Mouse (Mus musculus): ENCODE data around the gene Gna11. TPM values are rescaled to one million over a fixed set of nuclear protein-coding genes. Genes with fewer than 3 reads are reported as not detected.

The Gna11 gene
- total RNA-seq, 2 experiments from 2014 or later, result 111 to 118 TPM

GRCm38 (mm10) chr10:81495616-81496263 lies 49.2 kb downstream of the Gna11 start:
- DNase-seq (ENCODE audit: extremely low spot score in 1 of 2, low spot score in 2 of 2), result peak in 1 of 2 experiments; percentile 76
- intact Hi-C loops (cut with DNase I), result no loop called here

- DNase-seq (ENCODE audit: extremely low spot score in 1 of 2, low spot score in 2 of 2), result peak in 1 of 2 experiments; percentile 40
- intact Hi-C loops (cut with DNase I), result no loop called here
Observed at GRCm38 (mm10) chr10:81495151-81495550, 49.8 kb downstream of the Gna11 start.

GRCm38 (mm10) chr10:81494260-81495041 lies 50.5 kb downstream of the Gna11 start:
- intact Hi-C loops (cut with DNase I), result no loop called here

DNA sequence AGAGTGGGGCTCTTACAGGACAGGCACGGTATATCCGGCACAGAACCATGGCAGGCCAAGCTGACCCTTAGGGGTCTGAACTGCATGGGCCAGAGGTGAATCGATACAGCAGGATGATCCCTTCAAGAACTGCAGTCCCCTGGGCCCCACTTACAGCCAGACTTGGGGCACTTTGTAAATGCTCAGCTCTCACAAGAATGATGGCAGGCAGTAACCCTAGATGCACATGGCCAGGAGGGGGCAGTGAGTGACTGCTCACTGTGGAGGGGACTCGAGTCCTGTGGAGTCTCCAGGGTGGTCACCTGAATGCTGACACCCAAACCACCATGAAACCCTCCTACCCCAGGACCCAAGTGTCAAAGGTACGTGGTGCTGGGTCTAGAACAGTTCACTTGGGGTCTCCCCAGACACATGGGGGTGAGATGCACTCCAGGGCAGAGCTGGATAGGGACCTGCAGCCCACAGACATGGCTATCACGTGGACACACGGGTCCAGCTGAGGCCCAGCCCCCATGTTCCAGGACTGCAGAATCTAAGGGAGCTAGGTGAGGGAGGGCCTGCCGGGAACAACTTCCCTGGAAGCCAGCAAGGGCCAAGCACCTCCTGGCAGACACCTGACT lies 51.3 kb downstream of the Gna11 start:
- no peak for DNase-seq (ENCODE audit: extremely low spot score in 1 of 2, low spot score in 2 of 2)
- intact Hi-C loops (cut with DNase I), result no loop called here

More at GRCm38 (mm10) chr10:81494260-81495041, 50.5 kb downstream of the Gna11 start:
- DNase-seq (ENCODE audit: extremely low spot score in 1 of 2, low spot score in 2 of 2), result no peak

- DNase-seq (ENCODE audit: extremely low spot score in 1 of 2, low spot score in 2 of 2), result no peak
- intact Hi-C loops (cut with DNase I), result no loop called here
Observed at GRCm38 (mm10) chr10:81492606-81493240, 52.3 kb downstream of the Gna11 start.

- no peak for DNase-seq (ENCODE audit: extremely low spot score in 1 of 2, low spot score in 2 of 2)
- intact Hi-C loops (cut with DNase I), result no loop called here
Observed at GRCm38 (mm10) chr10:81491018-81491417, 54.0 kb downstream of the Gna11 start.

DNA sequence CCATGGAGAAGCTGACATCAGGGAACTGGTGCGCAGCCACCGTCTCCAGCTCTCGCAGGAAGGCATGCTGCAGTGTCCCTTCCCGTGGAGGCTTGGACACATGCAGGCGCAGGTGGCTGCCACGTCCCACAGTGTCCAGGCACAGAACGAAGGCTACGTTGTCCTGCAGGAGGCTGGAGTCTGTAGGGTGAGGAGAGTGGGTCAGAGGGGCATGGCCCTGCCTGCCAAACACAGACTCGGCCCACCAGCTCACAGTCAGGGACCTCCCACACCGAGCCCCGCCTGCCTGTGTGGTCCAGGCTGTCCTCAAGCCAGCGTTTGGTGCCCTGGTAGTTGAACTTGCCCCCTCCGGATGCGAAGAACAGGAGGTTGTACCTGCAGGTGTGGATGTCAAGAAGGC lies 55.0 kb downstream of the Gna11 start:
- DNase-seq (ENCODE audit: extremely low spot score in 1 of 2, low spot score in 2 of 2), result no peak
- intact Hi-C loops (cut with DNase I), result no loop called here

GRCm38 (mm10) chr10:81488081-81488480 lies 56.9 kb downstream of the Gna11 start:
- intact Hi-C loops (cut with DNase I), result no loop called here
- no peak for DNase-seq (ENCODE audit: extremely low spot score in 1 of 2, low spot score in 2 of 2)

DNA sequence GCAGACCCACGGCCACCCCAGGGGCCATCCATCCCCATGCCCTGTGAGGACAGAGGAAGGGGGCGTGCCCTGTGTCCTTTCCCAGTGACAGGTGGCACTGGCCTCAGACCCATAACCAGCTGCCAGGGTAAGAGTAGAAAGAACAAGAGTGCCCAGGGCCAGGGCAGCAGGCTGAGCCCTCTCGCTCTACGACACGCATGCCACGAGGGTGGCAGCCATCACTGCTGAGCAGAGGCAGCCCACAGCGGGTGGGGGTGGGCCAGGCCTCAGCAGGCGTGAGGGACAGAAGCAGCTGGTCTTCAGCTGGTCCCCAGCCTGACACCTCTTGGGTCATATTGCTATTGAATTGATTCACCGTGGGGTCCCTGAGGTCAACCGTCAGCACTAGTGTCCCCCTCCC lies 58.5 kb downstream of the Gna11 start:
- intact Hi-C loops (cut with DNase I), result no loop called here

DNA sequence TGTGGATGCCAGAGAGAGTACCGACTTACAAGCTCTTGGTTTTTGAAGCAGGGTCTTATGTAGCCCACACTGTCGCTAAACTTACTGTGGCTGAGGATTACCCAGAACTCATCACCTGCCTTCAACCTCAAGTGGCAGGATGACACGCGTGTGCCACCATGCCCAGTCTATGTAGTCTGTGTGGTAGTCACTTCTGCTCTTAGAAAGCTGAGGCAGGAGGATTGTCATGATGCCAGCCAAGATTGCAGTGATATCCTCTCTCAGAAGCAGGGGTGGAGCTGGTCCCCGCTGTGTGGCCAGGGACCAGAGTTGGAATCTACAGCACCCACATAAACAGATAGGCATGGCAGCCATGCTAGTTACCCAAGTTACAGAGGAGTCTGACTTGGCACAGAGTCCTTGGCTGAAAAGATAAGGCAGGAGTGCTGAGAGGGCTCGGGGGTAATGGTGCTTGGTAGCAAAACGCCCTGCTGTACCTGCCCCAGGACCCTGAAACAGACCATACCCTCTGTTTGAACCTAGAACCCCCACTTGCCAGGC lies 59.4 kb downstream of the Gna11 start:
- intact Hi-C loops (cut with DNase I), result no loop called here
- no peak for DNase-seq (ENCODE audit: extremely low spot score in 1 of 2, low spot score in 2 of 2)

More for the DNA sequence above, 58.5 kb downstream of the Gna11 start:
- peak in 1 of 2 experiments; percentile 39 for DNase-seq (ENCODE audit: extremely low spot score in 1 of 2, low spot score in 2 of 2)

- no peak for DNase-seq (ENCODE audit: extremely low spot score in 1 of 2, low spot score in 2 of 2)
- intact Hi-C loops (cut with DNase I), result no loop called here
Observed at GRCm38 (mm10) chr10:81485060-81485449, 59.9 kb downstream of the Gna11 start.

- intact Hi-C loops (cut with DNase I), result no loop called here
- DNase-seq (ENCODE audit: extremely low spot score in 1 of 2, low spot score in 2 of 2), result no peak
Observed at GRCm38 (mm10) chr10:81484441-81485059, 60.4 kb downstream of the Gna11 start.

DNA sequence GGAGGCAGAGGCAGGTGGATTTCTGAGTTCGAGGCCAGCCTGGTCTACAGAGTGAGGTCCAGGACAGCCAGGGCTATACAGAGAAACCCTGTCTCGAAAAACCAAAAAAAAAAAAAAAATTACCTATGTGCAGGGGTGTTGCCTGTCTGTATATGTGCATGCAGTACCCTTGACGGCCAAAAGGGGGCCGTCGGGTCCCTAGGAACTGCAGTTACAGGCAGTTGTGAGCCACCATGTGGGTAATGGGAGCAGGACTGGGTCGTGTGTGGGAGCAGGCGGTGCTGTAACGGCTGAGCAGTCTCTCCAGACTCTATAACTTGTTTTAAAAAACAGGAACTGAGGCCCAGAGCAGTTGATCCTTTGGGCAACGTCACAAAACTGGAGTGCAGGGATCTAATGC lies 61.0 kb downstream of the Gna11 start:
- intact Hi-C loops (cut with DNase I), result no loop called here
- DNase-seq (ENCODE audit: extremely low spot score in 1 of 2, low spot score in 2 of 2), result no peak

DNA sequence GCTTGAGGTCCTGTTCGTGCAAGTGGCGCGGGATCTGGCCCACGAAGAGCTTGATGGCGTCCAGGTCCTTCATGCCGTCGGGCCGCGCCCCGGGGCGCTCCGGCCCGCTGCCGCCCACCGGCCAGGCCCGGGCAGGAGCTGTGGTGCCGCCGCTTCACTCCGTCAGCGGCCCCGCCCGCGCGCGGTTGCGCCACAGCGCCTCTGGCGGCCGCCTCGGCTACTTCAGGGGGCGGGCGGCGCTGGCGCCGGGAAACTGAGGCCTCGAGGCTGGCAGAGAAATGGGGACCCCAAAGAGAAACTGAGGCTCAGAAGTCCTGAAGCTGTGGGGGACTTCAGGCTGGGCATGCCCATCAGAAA lies 62.5 kb downstream of the Gna11 start, which contains the start of gene Celf5:
Celf5 (minus strand) TSS at position 177 of the 357 bp plus-strand sequence.
- intact Hi-C loops (cut with DNase I), result no loop called here

DNA sequence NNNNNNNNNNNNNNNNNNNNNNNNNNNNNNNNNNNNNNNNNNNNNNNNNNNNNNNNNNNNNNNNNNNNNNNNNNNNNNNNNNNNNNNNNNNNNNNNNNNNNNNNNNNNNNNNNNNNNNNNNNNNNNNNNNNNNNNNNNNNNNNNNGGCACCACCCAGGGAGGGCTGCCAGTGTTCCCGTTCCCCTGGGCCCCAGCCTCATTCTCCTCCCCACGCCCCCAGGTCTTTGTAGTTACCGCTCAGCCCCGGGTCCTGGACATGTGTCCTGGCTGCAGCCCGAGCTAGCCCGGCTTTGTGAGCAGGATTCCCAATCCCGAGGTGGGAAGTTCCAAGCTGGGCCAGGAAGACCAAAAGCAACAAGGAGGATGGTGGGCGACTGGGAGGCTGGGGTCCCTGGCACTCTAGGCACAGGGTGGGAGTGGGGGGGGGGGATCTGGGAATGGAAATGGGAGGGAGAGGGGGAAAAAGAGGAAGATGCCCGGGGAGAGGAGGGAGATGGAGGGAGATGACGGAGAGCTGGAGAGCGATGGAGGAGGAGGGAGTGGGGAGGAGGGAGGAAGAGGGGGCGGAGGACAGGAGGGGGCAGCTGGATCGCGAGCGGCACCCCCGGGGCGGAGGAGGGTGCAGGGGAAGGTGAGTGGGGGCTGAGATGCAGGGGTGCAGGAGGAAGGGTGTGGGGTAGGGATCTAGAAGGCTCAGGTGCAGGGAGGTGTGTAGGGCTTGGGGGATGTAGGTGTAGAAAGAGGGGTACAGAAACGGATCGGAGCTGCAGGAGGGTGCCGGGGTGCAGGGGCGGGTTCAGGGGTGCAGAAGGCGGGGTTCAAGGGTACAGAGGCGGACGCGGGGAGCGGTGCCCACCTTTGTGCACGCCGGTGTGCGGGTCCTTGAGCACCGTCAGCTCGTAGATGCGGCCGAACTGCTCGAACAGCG lies 63.1 kb downstream of the Gna11 start:
- DNase-seq (ENCODE audit: extremely low spot score in 1 of 2, low spot score in 2 of 2), result no peak

More for the DNA sequence above, 62.5 kb downstream of the Gna11 start, which contains the start of gene Celf5:
- DNase-seq (ENCODE audit: extremely low spot score in 1 of 2, low spot score in 2 of 2), result no peak

More for the DNA sequence above, 63.1 kb downstream of the Gna11 start:
- intact Hi-C loops (cut with DNase I), result no loop called here
